Mouse (Mus musculus): ENCODE measurements around the gene Ccdc78. TPM values are rescaled to one million over a fixed set of nuclear protein-coding genes. Genes with fewer than 3 reads are reported as not detected.

Ccdc78 gene
- polyA plus RNA-seq, 1 experiment from 2014 or later: 0.12 TPM

DNA sequence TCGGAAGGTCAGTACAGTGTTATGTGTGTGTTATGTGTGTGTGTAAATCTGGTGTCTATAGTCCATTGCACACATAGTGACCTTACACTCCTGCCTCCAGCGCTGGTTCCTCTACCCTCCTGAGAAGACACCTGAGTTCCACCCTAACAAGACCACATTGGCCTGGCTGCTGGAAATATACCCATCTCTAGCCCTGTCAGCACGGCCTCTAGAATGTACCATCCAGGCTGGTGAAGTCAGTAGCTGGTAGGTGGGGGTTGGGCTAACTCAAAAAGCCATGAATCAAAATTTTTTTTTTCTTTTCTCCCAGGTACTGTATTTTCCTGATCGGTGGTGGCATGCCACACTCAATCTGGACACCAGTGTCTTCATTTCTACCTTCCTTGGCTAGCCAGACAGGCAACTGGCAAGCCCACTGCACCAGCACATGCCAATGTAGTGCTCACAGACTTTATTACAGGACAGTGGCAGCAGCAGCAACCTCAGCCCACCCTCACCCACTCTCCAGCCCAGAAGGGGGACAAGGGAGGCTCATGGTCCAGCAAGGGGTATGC is 43.9 kb downstream of the Ccdc78 start:
- 80% methylated on average over 4 of the region's 4 CpGs for WGBS
- ATAC-seq (ENCODE audit: insufficient read depth) (no peak), DNase-seq (no peak)
- H3K36me3 ChIP-seq (ENCODE audit: insufficient read depth): peaks cover 65% of the 10 kb centered on the region
- peak overlapping the region; percentile 82; the same call in 1 of the 2 replicates for H3K4me3 ChIP-seq (ENCODE audit: low read depth, low read length)
- no peak overlapping the region for H3K27ac ChIP-seq (ENCODE audit: low read depth)
- no peaks in the 10 kb centered on the region for H3K9me3 ChIP-seq (ENCODE audit: low read depth, low read length)
- peak overlapping the region; percentile 67; the same call in 1 of the 2 replicates for H3K9ac ChIP-seq
- TF ChIP-seq CTCF (IDR thresholded peaks at IDR 0.05; ENCODE audit: low read depth): no peak
- peak overlapping the region; percentile 98 for H3K4me2 ChIP-seq
- no peaks in the 10 kb centered on the region for H3K27me3 ChIP-seq (ENCODE audit: insufficient read depth, low read length)
- H3K4me1 ChIP-seq (ENCODE audit: insufficient read depth): peaks cover 33% of the 10 kb centered on the region

DNA sequence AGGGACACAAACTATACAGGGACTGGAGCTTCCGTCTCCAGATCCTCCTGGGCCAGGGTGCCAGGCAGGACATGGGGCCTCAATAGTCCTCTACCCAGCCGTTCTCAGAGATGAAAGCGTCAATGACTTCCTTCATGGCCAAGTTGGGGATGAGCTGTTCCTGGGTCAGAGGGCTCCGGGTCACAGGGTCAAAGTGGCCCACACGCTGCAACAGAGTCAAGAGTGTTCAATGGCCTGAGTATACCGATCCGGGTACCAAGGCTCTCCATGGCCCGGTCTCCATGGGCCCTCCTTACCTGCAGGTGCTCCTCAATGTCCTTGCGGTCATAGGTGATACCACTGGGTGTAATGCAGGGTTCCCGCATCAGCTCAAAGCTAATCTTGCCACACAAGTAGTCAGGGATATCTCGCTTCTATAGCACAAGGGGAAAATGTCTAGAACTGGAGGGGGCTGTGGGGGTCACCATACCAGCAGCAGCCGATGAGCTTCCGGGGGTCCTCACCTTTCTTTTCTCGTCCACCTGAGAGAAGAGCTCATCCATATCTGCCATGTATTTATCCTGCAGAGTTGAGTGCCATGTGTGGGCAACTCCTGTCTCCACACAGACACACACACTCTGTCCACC is 44.5 kb downstream of the Ccdc78 start:
- TF ChIP-seq CTCF (IDR thresholded peaks at IDR 0.05; ENCODE audit: low read depth): no peak
- Histone ChIP-seq H3K4me2 (peak overlapping the region; percentile 98), H3K36me3 (ENCODE audit: insufficient read depth) (peaks cover 63% of the 10 kb centered on the region), H3K4me3 (ENCODE audit: low read depth, low read length) (peak overlapping the region; percentile 82), H3K9me3 (ENCODE audit: low read depth, low read length) (no peaks in the 10 kb centered on the region), H3K9ac (no peak overlapping the region), H3K27ac (ENCODE audit: low read depth) (no peak overlapping the region), H3K4me1 (ENCODE audit: insufficient read depth) (peaks cover 34% of the 10 kb centered on the region), H3K27me3 (ENCODE audit: insufficient read depth, low read length) (no peaks in the 10 kb centered on the region)
- no peak for ATAC-seq (ENCODE audit: insufficient read depth)
- no peak for DNase-seq
- 81% methylated on average over 14 of the region's 14 CpGs for WGBS

- no peak for ATAC-seq (ENCODE audit: insufficient read depth)
- TF ChIP-seq CTCF (IDR thresholded peaks at IDR 0.05; ENCODE audit: low read depth): no peak
- Histone ChIP-seq H3K36me3 (ENCODE audit: insufficient read depth) (peaks cover 56% of the 10 kb centered on the region), H3K9ac (peak overlapping the region; percentile 79), H3K4me2 (peak overlapping the region; percentile 98), H3K4me1 (ENCODE audit: insufficient read depth) (peaks cover 41% of the 10 kb centered on the region), H3K27ac (ENCODE audit: low read depth) (peak overlapping the region; percentile 85), H3K4me3 (ENCODE audit: low read depth, low read length) (peak overlapping the region; percentile 82), H3K9me3 (ENCODE audit: low read depth, low read length) (no peaks in the 10 kb centered on the region), H3K27me3 (ENCODE audit: insufficient read depth, low read length) (no peaks in the 10 kb centered on the region)
- DNase-seq: peak; percentile 25
- 49% methylated on average over 21 of the region's 21 CpGs for WGBS
Observed at GRCm38 (mm10) chr17:25831451-25832281, 45.3 kb downstream of the Ccdc78 start.

- Histone ChIP-seq H3K4me2 (peak overlapping the region; percentile 98), H3K36me3 (ENCODE audit: insufficient read depth) (peaks cover 47% of the 10 kb centered on the region), H3K27ac (ENCODE audit: low read depth) (peak overlapping the region; percentile 97), H3K27me3 (ENCODE audit: insufficient read depth, low read length) (no peaks in the 10 kb centered on the region), H3K9me3 (ENCODE audit: low read depth, low read length) (no peaks in the 10 kb centered on the region), H3K4me3 (ENCODE audit: low read depth, low read length) (peak overlapping the region; percentile 82), H3K9ac (peak overlapping the region; percentile 79), H3K4me1 (ENCODE audit: insufficient read depth) (peaks cover 48% of the 10 kb centered on the region)
- under 1% methylated on average over 76 of the region's 77 CpGs for WGBS
- DNase-seq (peak; percentile 100), ATAC-seq (ENCODE audit: insufficient read depth) (peak; percentile 88)
- TF ChIP-seq CTCF (IDR thresholded peaks at IDR 0.05; ENCODE audit: low read depth): no peak
Observed at GRCm38 (mm10) chr17:25832436-25833290, 46.3 kb downstream of the Ccdc78 start.

DNA sequence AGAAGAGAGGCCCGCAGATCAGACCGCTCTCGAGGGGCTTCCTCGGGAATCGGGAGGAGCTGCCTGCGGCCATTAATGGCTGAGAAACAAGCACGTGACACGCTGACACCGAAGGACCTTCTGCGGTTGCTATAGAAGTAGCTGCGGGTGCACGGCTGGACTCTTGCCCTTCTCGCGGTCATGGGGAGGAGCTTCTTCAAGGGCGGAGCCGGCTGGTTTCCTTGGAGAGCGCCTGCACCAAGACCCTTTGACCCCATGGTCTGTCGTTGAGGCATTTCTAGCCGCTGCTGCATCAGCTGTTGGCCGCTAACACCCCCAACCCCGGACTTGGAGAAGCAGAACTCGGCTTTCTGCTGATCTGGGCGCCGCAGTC is 46.9 kb downstream of the Ccdc78 start, which contains the start of gene Stub1:
Gene Stub1 (minus strand): TSS at position 114 of the 373 bp plus-strand sequence.
- peak within 1 kb of the TSS; percentile 82 for H3K4me3 ChIP-seq (ENCODE audit: low read depth, low read length)
- WGBS: under 1% methylated on average over 24 of the region's 24 CpGs
- ATAC-seq (ENCODE audit: insufficient read depth) (peak; percentile 63), DNase-seq (peak; percentile 95)
- H3K27me3 ChIP-seq (ENCODE audit: insufficient read depth, low read length): no peaks in the 10 kb centered on the region
- peak within 1 kb of the TSS; percentile 79 for H3K9ac ChIP-seq
- no peaks in the 10 kb centered on the region for H3K9me3 ChIP-seq (ENCODE audit: low read depth, low read length)
- peaks cover 47% of the 10 kb centered on the region for H3K36me3 ChIP-seq (ENCODE audit: insufficient read depth)
- no peak for TF ChIP-seq CTCF (IDR thresholded peaks at IDR 0.05; ENCODE audit: low read depth)
- peaks cover 46% of the 10 kb centered on the region for H3K4me1 ChIP-seq (ENCODE audit: insufficient read depth)
- H3K27ac ChIP-seq (ENCODE audit: low read depth): peak within 1 kb of the TSS; percentile 97
- H3K4me2 ChIP-seq: peak within 1 kb of the TSS; percentile 98

DNA sequence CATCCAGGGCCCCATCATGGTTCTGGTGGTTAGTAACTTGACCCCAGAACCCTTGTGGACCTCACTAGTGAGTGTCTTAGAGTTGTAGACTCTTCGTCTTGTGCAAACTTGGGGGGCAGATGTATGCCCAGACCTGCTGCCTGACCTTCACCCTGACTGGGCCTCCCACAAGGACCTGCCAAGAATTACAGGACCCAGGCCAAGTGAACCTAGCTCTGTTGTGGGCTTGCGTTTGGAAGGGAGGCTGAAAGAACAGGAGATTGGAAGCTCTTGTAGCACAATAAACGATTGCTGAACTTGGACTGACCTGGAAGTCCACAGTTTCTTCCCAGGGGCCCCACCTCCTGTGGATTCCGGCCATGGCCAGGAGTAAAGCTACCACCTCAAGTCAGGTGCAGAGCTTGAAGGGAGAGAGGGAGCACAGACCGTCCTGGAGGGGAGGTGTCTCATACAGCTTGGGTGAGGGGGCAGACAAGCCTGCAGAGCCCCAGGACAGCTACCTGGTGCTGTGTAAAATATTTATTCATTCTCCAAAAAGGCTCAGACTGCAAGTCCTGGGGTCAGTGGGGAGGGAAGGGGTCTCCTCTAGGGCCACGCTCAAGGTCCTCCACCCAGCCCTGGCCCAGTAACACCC is 47.7 kb downstream of the Ccdc78 start:
- DNase-seq: no peak
- ATAC-seq (ENCODE audit: insufficient read depth): no peak
- H3K36me3 ChIP-seq (ENCODE audit: insufficient read depth): peaks cover 52% of the 10 kb centered on the region
- H3K4me2 ChIP-seq: peak overlapping the region; percentile 89
- H3K27me3 ChIP-seq (ENCODE audit: insufficient read depth, low read length): no peaks in the 10 kb centered on the region
- 13% methylated on average over 6 of the region's 6 CpGs for WGBS
- TF ChIP-seq CTCF (IDR thresholded peaks at IDR 0.05; ENCODE audit: low read depth): no peak
- H3K27ac ChIP-seq (ENCODE audit: low read depth): peak overlapping the region; percentile 97
- peak overlapping the region; percentile 82 for H3K4me3 ChIP-seq (ENCODE audit: low read depth, low read length)
- H3K9ac ChIP-seq: peak overlapping the region; percentile 69
- no peaks in the 10 kb centered on the region for H3K9me3 ChIP-seq (ENCODE audit: low read depth, low read length)
- H3K4me1 ChIP-seq (ENCODE audit: insufficient read depth): peaks cover 42% of the 10 kb centered on the region

All from lung, embryonic 14.5 days (tissue).